8 mouse cellular contexts compared by ENCODE assay signal in genomic region chr7:70287891-70288421, GRCm38 (mm10).
DNase-seq lines count a peak whose midpoint lies in the region; ATAC-seq and TF ChIP-seq lines count a peak whose summit lies in the region.

No protein-coding gene starts in this region.

- no peak overlapping the region for H3K9ac ChIP-seq in hindbrain, postnatal 0 days (replicated peaks; ENCODE audit: low read length)
- no peak overlapping the region for H3K9ac ChIP-seq in liver, embryonic 15.5 days

- no peaks in the 10 kb centered on the region for H3K36me3 ChIP-seq in hindbrain, postnatal 0 days (ENCODE audit: insufficient read depth, low read length)
- H3K36me3 ChIP-seq in liver, embryonic 15.5 days (replicated peaks) = no peaks in the 10 kb centered on the region

- H3K9me3 ChIP-seq in hindbrain, postnatal 0 days (ENCODE audit: low read length) = no peaks in the 10 kb centered on the region
- H3K9me3 ChIP-seq in liver, embryonic 15.5 days (replicated peaks) = no peaks in the 10 kb centered on the region

- peak overlapping the region; percentile 7 for H3K4me3 ChIP-seq in hindbrain, postnatal 0 days (ENCODE audit: low read length)
- H3K4me3 ChIP-seq in liver, embryonic 15.5 days (replicated peaks) = no peak overlapping the region
- H3K4me3 ChIP-seq in layer of hippocampus, adult 2 months = no peak overlapping the region

- H3K4me1 ChIP-seq in hindbrain, postnatal 0 days (ENCODE audit: insufficient read depth, low read length) = no peaks in the 10 kb centered on the region
- no peaks in the 10 kb centered on the region for H3K4me1 ChIP-seq in liver, embryonic 15.5 days (replicated peaks)

- peak; percentile 27 to 69 for DNase-seq in adrenal gland, adult (ENCODE audit: inconsistent age in 2 of 2, low spot score in 1 of 2)
- no peak for DNase-seq in adrenal gland, postnatal 4 days (ENCODE audit: low spot score in 2 of 2)
- peak; percentile 32 for DNase-seq in R1 (ENCODE audit: low read depth, low spot score)
- DNase-seq in hindbrain, postnatal 0 days (ENCODE audit: low spot score) = no peak
- no peak for DNase-seq in thymus, postnatal 14 days
- no peak for DNase-seq in cerebellum, adult 11-12 months
- DNase-seq in layer of hippocampus, adult 2 months (ENCODE audit: low spot score in 2 of 2) = no peak

- no peak for ATAC-seq in hindbrain, postnatal 0 days
- ATAC-seq in liver, embryonic 15.5 days (ENCODE audit: insufficient read depth) = no peak

- peak overlapping the region; percentile 44 for H3K4me2 ChIP-seq in hindbrain, postnatal 0 days (ENCODE audit: low read depth, low read length)
- H3K4me2 ChIP-seq in liver, embryonic 15.5 days = peak overlapping the region; percentile 30

- no peak overlapping the region for H3K27ac ChIP-seq in hindbrain, postnatal 0 days
- H3K27ac ChIP-seq in liver, embryonic 15.5 days (replicated peaks) = no peak overlapping the region
- H3K27ac ChIP-seq in layer of hippocampus, adult 2 months = no peak overlapping the region

- no peak for TF ChIP-seq CTCF in hindbrain, postnatal 0 days (IDR thresholded peaks at IDR 0.05; ENCODE audit: low read depth)
- TF ChIP-seq CTCF in layer of hippocampus, adult 2 months (conservative IDR thresholded peaks at IDR 0.05) = no peak

- H3K27me3 ChIP-seq in hindbrain, postnatal 0 days (ENCODE audit: insufficient read depth, low read length) = peaks cover 50% of the 10 kb centered on the region
- peaks cover 62% of the 10 kb centered on the region for H3K27me3 ChIP-seq in liver, embryonic 15.5 days

- WGBS in hindbrain, postnatal 0 days = 1% methylated on average over 29 of the region's 29 CpGs
- WGBS in liver, embryonic 15.5 days (ENCODE audit: insufficient replicate concordance) = 1% methylated on average over 29 of the region's 29 CpGs

Comparison
In these comparisons a context has a peak if more than half of its experiments do, and no peak if none do; other contexts are left out.
1. DNase-seq: peak in adrenal gland, adult (2 of 2) and R1 (single experiment); none in adrenal gland, postnatal 4 days (0 of 2), hindbrain, postnatal 0 days (single experiment), thymus, postnatal 14 days (single experiment), cerebellum, adult 11-12 months (single experiment) and layer of hippocampus, adult 2 months (0 of 2).